Mouse (Mus musculus) hindbrain, postnatal 0 days (tissue): ENCODE data around the gene Crygb. TPM values are rescaled to one million over a fixed set of nuclear protein-coding genes. Genes with fewer than 3 reads are reported as not detected.
A peak's percentile ranks its signal among the peaks of the same experiment; 100 is the strongest.

ENCODE experiments used
- ATAC-seq: fragments of 200-750 bp; cut with Nextera tagmentation; 2 replicates; pipeline ENCODE4 v1.8.0; 2017; ENCODE audit warnings: mild to moderate bottlenecking, moderate TSS enrichment, moderate library complexity
- DNase-seq: peaks from one replicate; pipeline ENCODE4 v3.0.0-alpha.2; 2015; ENCODE audit warnings: low spot score
- H3K27ac ChIP-seq: fragments of 300-500 bp; sonication (generic); 2 replicates; pipeline ENCODE4 v1.5.1; 2014; ENCODE audit warnings: mild to moderate bottlenecking
- H3K27me3 ChIP-seq: fragments of 300-500 bp; sonication (generic); 2 replicates; pipeline ENCODE4 v1.6.1; 2014; ENCODE audit warnings: low read length, mixed read lengths; ENCODE audit not compliant: insufficient read depth
- H3K36me3 ChIP-seq: fragments of 300-500 bp; sonication (generic); 2 replicates; pipeline ENCODE4 v1.6.1; 2014; ENCODE audit warnings: low read length, mixed read lengths; ENCODE audit not compliant: insufficient read depth
- H3K4me1 ChIP-seq: fragments of 300-500 bp; sonication (generic); 2 replicates; pipeline ENCODE4 v1.6.1; 2014; ENCODE audit warnings: antibody characterized with exemption, low read length, mixed read lengths; ENCODE audit not compliant: insufficient read depth
- H3K4me2 ChIP-seq: fragments of 300-500 bp; sonication (generic); 2 replicates; pipeline ENCODE4 v1.6.1; 2014; ENCODE audit warnings: low read depth, mild to moderate bottlenecking, low read length, moderate library complexity, mixed read lengths
- H3K4me3 ChIP-seq: fragments of 300-500 bp; sonication (generic); 2 replicates; pipeline ENCODE4 v1.5.1; 2014; ENCODE audit warnings: low read length
- H3K9ac ChIP-seq: fragments of 300-500 bp; sonication (generic); replicated peaks from 2 replicates; pipeline ENCODE4 v1.6.1; 2014; ENCODE audit warnings: mild to moderate bottlenecking, low read length, moderate library complexity, mixed read lengths
- H3K9me3 ChIP-seq: fragments of 300-500 bp; sonication (generic); 2 replicates; pipeline ENCODE4 v1.6.1; 2016; ENCODE audit warnings: low read length, mixed read lengths
- CTCF ChIP-seq: IDR thresholded peaks from 2 replicates; pipeline ENCODE4 v1.5.1; 2016; ENCODE audit warnings: antibody characterized with exemption, control low read depth, low read depth
- WGBS: fragments of 180-500 bp; shearing (Covaris S2); extraction: QIAGEN DNeasy Blood & Tissue Kit; methylation state at CpG from one replicate; pipeline ENCODE4 v1.1.7; 2014; 5-methylcytosine and 5-hydroxymethylcytosine counted together
- polyA plus RNA-seq: library from polyadenylated mRNA; unstranded; fragments of >200 nt; fragmentation: Nextera tagmentation; extraction: Ambion mirVana; gene quantifications from 2 replicates; pipeline ENCODE4 v1.2.1, GENCODE M21; 2015
- total RNA-seq: library from RNA; depleted of rRNA; stranded (reverse); fragments of >200 nt; gene quantifications from 2 replicates; pipeline ENCODE4 v1.2.3, GENCODE M21; 2014

Crygb gene
- total and polyA plus RNA-seq, 2 experiments from 2014 or later = 0.40 TPM; not detected in 1

- Histone ChIP-seq H3K4me2 (no peak overlapping the region), H3K36me3 (no peaks in the 10 kb centered on the region), H3K27ac (no peak overlapping the region), H3K9me3 (no peaks in the 10 kb centered on the region), H3K4me1 (no peaks in the 10 kb centered on the region), H3K4me3 (no peak overlapping the region), H3K27me3 (no peaks in the 10 kb centered on the region), H3K9ac (no peak overlapping the region)
- WGBS = 79% methylated on average over 8 of the region's 8 CpGs
- no peak for TF ChIP-seq CTCF
- DNase-seq = no peak
- no peak for ATAC-seq
Observed at GRCm38 (mm10) chr1:65118150-65118913, 36.2 kb upstream of the Crygb start.

- H3K36me3 ChIP-seq = no peaks in the 10 kb centered on the region
- ATAC-seq (no peak), DNase-seq (no peak)
- no peak overlapping the region for H3K27ac ChIP-seq
- 94% methylated on average over 5 of the region's 5 CpGs for WGBS
- no peaks in the 10 kb centered on the region for H3K9me3 ChIP-seq
- no peak overlapping the region for H3K4me2 ChIP-seq
- H3K4me3 ChIP-seq = no peak overlapping the region
- no peak overlapping the region for H3K9ac ChIP-seq
- H3K27me3 ChIP-seq = no peaks in the 10 kb centered on the region
- no peak for TF ChIP-seq CTCF
- H3K4me1 ChIP-seq = no peaks in the 10 kb centered on the region
Observed at GRCm38 (mm10) chr1:65113536-65114172, 31.6 kb upstream of the Crygb start.

- no peak for DNase-seq
Observed at GRCm38 (mm10) chr1:65112807-65113196, 30.7 kb upstream of the Crygb start.

GRCm38 (mm10) chr1:65112031-65112806 is 30.1 kb upstream of the Crygb start:
- Histone ChIP-seq H3K9me3 (no peaks in the 10 kb centered on the region), H3K4me1 (no peaks in the 10 kb centered on the region), H3K4me2 (peak overlapping the region; percentile 48), H3K4me3 (0 out of 2 replicates have a peak overlapping the region, but pooled peaks have one; percentile 11), H3K36me3 (no peaks in the 10 kb centered on the region), H3K9ac (peak overlapping the region; percentile 35; the same call in 1 of the 2 replicates), H3K27me3 (no peaks in the 10 kb centered on the region), H3K27ac (0 out of 2 replicates have a peak overlapping the region, but pooled peaks have one; percentile 1)
- peak; percentile 92 for DNase-seq
- TF ChIP-seq CTCF = peak; percentile 93
- peak; percentile 90 for ATAC-seq
- WGBS = 10% methylated on average over 8 of the region's 8 CpGs

More at GRCm38 (mm10) chr1:65112807-65113196, 30.7 kb upstream of the Crygb start:
- Histone ChIP-seq H3K9ac (peak overlapping the region; percentile 35; the same call in 1 of the 2 replicates), H3K27ac (0 out of 2 replicates have a peak overlapping the region, but pooled peaks have one; percentile 1), H3K27me3 (no peaks in the 10 kb centered on the region), H3K9me3 (no peaks in the 10 kb centered on the region), H3K4me1 (no peaks in the 10 kb centered on the region), H3K36me3 (no peaks in the 10 kb centered on the region), H3K4me2 (peak overlapping the region; percentile 48), H3K4me3 (0 out of 2 replicates have a peak overlapping the region, but pooled peaks have one; percentile 11)
- 44% methylated on average over 14 of the region's 14 CpGs for WGBS
- TF ChIP-seq CTCF = no peak
- ATAC-seq = 0 out of 2 replicates have a peak, but pooled peaks have one; percentile 16

GRCm38 (mm10) chr1:65109756-65110435 is 27.8 kb upstream of the Crygb start:
- Histone ChIP-seq H3K4me2 (no peak overlapping the region), H3K36me3 (no peaks in the 10 kb centered on the region), H3K9ac (no peak overlapping the region), H3K4me1 (no peaks in the 10 kb centered on the region), H3K4me3 (no peak overlapping the region), H3K9me3 (no peaks in the 10 kb centered on the region), H3K27ac (no peak overlapping the region), H3K27me3 (no peaks in the 10 kb centered on the region)
- TF ChIP-seq CTCF = no peak
- DNase-seq (no peak), ATAC-seq (no peak)
- 78% methylated on average over 25 of the region's 25 CpGs for WGBS

- H3K27ac ChIP-seq = no peak overlapping the region
- H3K4me1 ChIP-seq = no peaks in the 10 kb centered on the region
- no peaks in the 10 kb centered on the region for H3K27me3 ChIP-seq
- DNase-seq (no peak), ATAC-seq (no peak)
- no peaks in the 10 kb centered on the region for H3K9me3 ChIP-seq
- WGBS = 89% methylated on average over 8 of the region's 8 CpGs
- no peak overlapping the region for H3K4me2 ChIP-seq
- no peak overlapping the region for H3K4me3 ChIP-seq
- TF ChIP-seq CTCF = no peak
- no peaks in the 10 kb centered on the region for H3K36me3 ChIP-seq
- H3K9ac ChIP-seq = no peak overlapping the region
Observed at GRCm38 (mm10) chr1:65109196-65109595, 27.1 kb upstream of the Crygb start.
